Mouse (Mus musculus) adrenal gland, adult 18-20 months (tissue): ENCODE data around the gene Acp7. TPM values are rescaled to one million over a fixed set of nuclear protein-coding genes. Genes with fewer than 3 reads are reported as not detected.
A peak's percentile ranks its signal among the peaks of the same experiment; 100 is the strongest.

Source experiments
- DNase-seq, 2 experiments: peaks; one replicate each; pipeline ENCODE4 v3.0.0; 2021 to 2022; ENCODE audit warnings: low spot score in 2 of 2
- total RNA-seq, 2 experiments: library from RNA; stranded (reverse); gene quantifications; 1 replicate in 1 of 2; 2 replicates in 1 of 2; pipeline ENCODE4 v1.2.3; 2021

Acp7 gene
- total RNA-seq, 2 experiments from 2014 or later = not detected

GRCm38 (mm10) chr7:28603136-28603535 is 28.0 kb downstream of the Acp7 start:
- DNase-seq = no peak

GRCm38 (mm10) chr7:28601668-28602067 is 29.5 kb downstream of the Acp7 start:
- DNase-seq = no peak

GRCm38 (mm10) chr7:28601029-28601428 is 30.1 kb downstream of the Acp7 start:
- DNase-seq = peak; percentile 69 to 73

GRCm38 (mm10) chr7:28598951-28599350 is 32.2 kb downstream of the Acp7 start:
- DNase-seq = no peak

GRCm38 (mm10) chr7:28597642-28598446 is 33.3 kb downstream of the Acp7 start, which contains the start of the genes Samd4b and Pak4:
TSS of gene Samd4b (minus strand) at chr7:28598144.
TSS of gene Pak4 (minus strand) at chr7:28598185.
- peak; percentile 99 for DNase-seq

GRCm38 (mm10) chr7:28597277-28597570 is 33.9 kb downstream of the Acp7 start:
- no peak for DNase-seq

GRCm38 (mm10) chr7:28596436-28597276 is 34.5 kb downstream of the Acp7 start:
- no peak for DNase-seq

GRCm38 (mm10) chr7:28595751-28596435 is 35.2 kb downstream of the Acp7 start:
- peak in 1 of 2 experiments; percentile 56 for DNase-seq

GRCm38 (mm10) chr7:28593206-28594111 is 37.7 kb downstream of the Acp7 start:
- no peak for DNase-seq

- DNase-seq = no peak
These were observed 39.3 kb downstream of the Acp7 start for GRCm38 (mm10) chr7:28591862-28592261.

- DNase-seq = no peak
These were observed 43.5 kb downstream of the Acp7 start for GRCm38 (mm10) chr7:28587644-28588043.

- peak; percentile 58 to 59 for DNase-seq
These were observed 44.3 kb downstream of the Acp7 start for GRCm38 (mm10) chr7:28586663-28587411.

GRCm38 (mm10) chr7:28585001-28585400 is 46.1 kb downstream of the Acp7 start:
- DNase-seq = no peak

GRCm38 (mm10) chr7:28584468-28584867 is 46.7 kb downstream of the Acp7 start:
- no peak for DNase-seq

GRCm38 (mm10) chr7:28583570-28584344 is 47.4 kb downstream of the Acp7 start:
- no peak for DNase-seq

GRCm38 (mm10) chr7:28582841-28583240 is 48.3 kb downstream of the Acp7 start:
- DNase-seq = no peak

GRCm38 (mm10) chr7:28581721-28582120 is 49.4 kb downstream of the Acp7 start:
- no peak for DNase-seq

- DNase-seq = no peak
These were observed 51.3 kb downstream of the Acp7 start for GRCm38 (mm10) chr7:28579826-28580225.

GRCm38 (mm10) chr7:28578543-28579053 is 52.5 kb downstream of the Acp7 start:
- no peak for DNase-seq
